Mouse (Mus musculus): ENCODE data around the gene Atp2a3.

Gene Atp2a3

DNA sequence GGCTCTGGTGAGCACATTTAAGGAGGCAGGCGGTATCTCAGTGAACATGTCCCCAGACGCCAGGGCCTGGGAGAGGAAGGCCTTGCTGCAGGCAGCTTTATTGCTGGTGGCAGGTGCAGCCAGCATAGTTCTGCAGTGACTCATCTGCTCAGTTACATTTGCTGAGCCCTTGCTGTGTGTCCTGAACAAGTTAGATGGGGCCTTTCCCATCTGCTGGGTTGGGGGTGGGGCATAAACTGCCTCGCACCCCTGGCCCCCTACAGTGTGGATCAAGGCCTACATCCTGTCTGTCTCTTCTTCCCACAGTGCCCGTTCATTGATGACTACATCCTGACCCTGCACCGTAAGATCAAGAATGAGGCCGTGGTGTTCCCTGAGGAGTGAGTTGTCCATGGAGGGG lies 75.9 kb downstream of the Atp2a3 start:
- no peak for DNase-seq (ENCODE audit: low spot score in 2 of 2)

DNA sequence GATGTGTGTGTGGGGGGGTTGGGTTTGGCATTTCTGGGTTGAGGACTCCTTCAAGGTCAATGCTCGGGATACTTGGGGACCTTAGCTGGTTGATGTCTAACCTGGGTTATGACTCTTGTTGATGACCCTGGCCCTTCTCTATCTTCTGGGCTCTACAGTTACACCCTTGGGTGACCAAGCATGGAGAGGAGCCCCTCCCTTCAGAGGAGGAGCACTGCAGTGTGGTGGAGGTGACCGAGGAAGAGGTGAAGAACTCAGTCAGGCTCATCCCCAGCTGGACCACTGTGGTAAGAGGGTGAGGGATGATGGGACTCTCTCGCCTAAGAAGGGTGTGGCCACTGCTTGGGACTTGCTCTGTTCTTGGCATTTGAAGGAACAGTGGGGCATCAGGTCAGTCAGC lies 76.7 kb downstream of the Atp2a3 start:
- DNase-seq (ENCODE audit: low spot score in 2 of 2): no peak

GRCm38 (mm10) chr11:73039102-73039799 lies 78.3 kb downstream of the Atp2a3 start:
- no peak for DNase-seq (ENCODE audit: low spot score in 2 of 2)
